Mouse (Mus musculus) G1E (cell line): ENCODE measurements around the gene Sox5. TPM values are rescaled to one million over a fixed set of nuclear protein-coding genes. Genes with fewer than 3 reads are reported as not detected.

Source experiments
- ATAC-seq: 2 replicates; pipeline ENCODE4 v1.8.0; 2016; ENCODE audit warnings: mild to moderate bottlenecking; ENCODE audit not compliant: insufficient number of reproducible peaks, poor library complexity, low FRiP score, severe bottlenecking; ENCODE audit errors: extremely low read depth
- DNase-seq: peaks from one replicate; pipeline ENCODE4 v3.0.0; 2012; ENCODE audit warnings: low spot score
- H3K27me3 ChIP-seq: 2 replicates; pipeline ENCODE4 v1.6.1; 2012; ENCODE audit warnings: mild to moderate bottlenecking, low read length, inconsistent platforms; ENCODE audit not compliant: insufficient read depth
- H3K36me3 ChIP-seq: replicated peaks from 2 replicates; pipeline ENCODE3; 2012; ENCODE audit warnings: mild to moderate bottlenecking, inconsistent platforms
- H3K4me1 ChIP-seq: 2 replicates; pipeline ENCODE4 v1.6.1; 2012; ENCODE audit warnings: low read depth, low read length, inconsistent platforms, mixed read lengths; ENCODE audit not compliant: insufficient read depth
- H3K4me3 ChIP-seq: 2 replicates; pipeline ENCODE4 v1.5.1; 2012; ENCODE audit warnings: low read depth, mild to moderate bottlenecking, inconsistent platforms, low read length, moderate library complexity, mixed read lengths
- H3K9me3 ChIP-seq: replicated peaks from 2 replicates; pipeline ENCODE4 v1.6.1; 2012; ENCODE audit warnings: inconsistent platforms
- CTCF ChIP-seq: IDR thresholded peaks from 2 replicates; pipeline ENCODE4 v1.5.1; 2012; ENCODE audit warnings: low read depth, low read length, inconsistent platforms, mixed read lengths
- GATA1 ChIP-seq: IDR thresholded peaks from 2 replicates; pipeline ENCODE4 v1.6.1; 2012; ENCODE audit warnings: borderline replicate concordance, low read length, inconsistent platforms, mixed read lengths
- GATA2 ChIP-seq: IDR thresholded peaks from 2 replicates; pipeline ENCODE4 v1.6.1; 2012; ENCODE audit warnings: low read depth, low read length, inconsistent platforms, borderline replicate concordance
- POLR2AphosphoS5 ChIP-seq: IDR thresholded peaks from 2 replicates; pipeline ENCODE4 v1.6.1; 2012; ENCODE audit warnings: low read depth, low read length, inconsistent platforms; ENCODE audit not compliant: insufficient replicate concordance
- TAL1 ChIP-seq: conservative IDR thresholded peaks from 2 replicates; pipeline ENCODE4 v1.6.1; 2012; ENCODE audit warnings: low read depth, low read length, inconsistent platforms, mixed read lengths
- polyA plus RNA-seq: library from polyadenylated mRNA; stranded (reverse); fragments of >175 nt; gene quantifications from 2 replicates; pipeline ENCODE4 v1.2.3, GENCODE M21; 2012
- total RNA-seq, 2 experiments: library from RNA; stranded (forward) in 1 of 2; stranded (reverse) in 1 of 2; fragments of 200-1000 nt in 1 of 2; fragments of >200 nt in 1 of 2; fragmentation: Nextera tagmentation in 1 of 2; gene quantifications; 2 replicates each; pipeline ENCODE4 v1.2.3; 2014 to 2017

Gene Sox5
- total and polyA plus RNA-seq, 3 experiments: 0.27 to 16.2 TPM; not detected in 1

GRCm38 (mm10) chr6:144163501-144163900, 618.3 kb downstream of the Sox5 start:
- Histone ChIP-seq H3K27me3 (no peaks in the 10 kb centered on the region), H3K36me3 (no peaks in the 10 kb centered on the region), H3K9me3 (peaks cover 43% of the 10 kb centered on the region), H3K4me3 (no peak overlapping the region), H3K4me1 (no peaks in the 10 kb centered on the region)
- ATAC-seq (no peak), DNase-seq (no peak)
- no peak for TF ChIP-seq GATA2
- TF ChIP-seq CTCF: no peak
- no peak for TF ChIP-seq GATA1
- TF ChIP-seq TAL1: no peak
- no peak for TF ChIP-seq POLR2AphosphoS5

GRCm38 (mm10) chr6:144158637-144159036, 623.1 kb downstream of the Sox5 start:
- no peaks in the 10 kb centered on the region for H3K27me3 ChIP-seq
- TF ChIP-seq POLR2AphosphoS5 (no peak), CTCF (no peak), GATA1 (no peak), GATA2 (no peak), TAL1 (no peak)

GRCm38 (mm10) chr6:144154892-144155424, 626.8 kb downstream of the Sox5 start:
- ATAC-seq (no peak), DNase-seq (no peak)
- H3K9me3 ChIP-seq: peaks cover 54% of the 10 kb centered on the region
- H3K4me1 ChIP-seq: no peaks in the 10 kb centered on the region
- H3K4me3 ChIP-seq: no peak overlapping the region
- no peak for TF ChIP-seq TAL1
- TF ChIP-seq CTCF: no peak
- no peak for TF ChIP-seq GATA2
- TF ChIP-seq POLR2AphosphoS5: no peak
- no peak for TF ChIP-seq GATA1
- H3K36me3 ChIP-seq: no peaks in the 10 kb centered on the region
- no peaks in the 10 kb centered on the region for H3K27me3 ChIP-seq

More at GRCm38 (mm10) chr6:144158637-144159036, 623.1 kb downstream of the Sox5 start:
- Histone ChIP-seq H3K4me1 (no peaks in the 10 kb centered on the region), H3K36me3 (no peaks in the 10 kb centered on the region), H3K4me3 (no peak overlapping the region), H3K9me3 (peaks cover 59% of the 10 kb centered on the region)
- no peak for DNase-seq
- no peak for ATAC-seq

GRCm38 (mm10) chr6:144151957-144152356, 629.8 kb downstream of the Sox5 start:
- no peak for TF ChIP-seq POLR2AphosphoS5
- TF ChIP-seq GATA1: no peak
- no peak for TF ChIP-seq GATA2
- TF ChIP-seq TAL1: no peak
- no peak for TF ChIP-seq CTCF
- H3K4me1 ChIP-seq: no peaks in the 10 kb centered on the region
- no peak overlapping the region for H3K4me3 ChIP-seq
- H3K36me3 ChIP-seq: no peaks in the 10 kb centered on the region
- H3K9me3 ChIP-seq: peaks cover 53% of the 10 kb centered on the region
- H3K27me3 ChIP-seq: no peaks in the 10 kb centered on the region
- DNase-seq: no peak
- no peak for ATAC-seq

GRCm38 (mm10) chr6:144151075-144151474, 630.7 kb downstream of the Sox5 start:
- ATAC-seq (no peak), DNase-seq (no peak)
- H3K9me3 ChIP-seq: peaks cover 54% of the 10 kb centered on the region
- H3K36me3 ChIP-seq: no peaks in the 10 kb centered on the region
- H3K4me1 ChIP-seq: no peaks in the 10 kb centered on the region
- H3K4me3 ChIP-seq: no peak overlapping the region
- no peaks in the 10 kb centered on the region for H3K27me3 ChIP-seq
- TF ChIP-seq POLR2AphosphoS5: no peak
- no peak for TF ChIP-seq TAL1
- no peak for TF ChIP-seq GATA2

- no peak for TF ChIP-seq TAL1
- TF ChIP-seq POLR2AphosphoS5: no peak
- TF ChIP-seq CTCF: no peak
- TF ChIP-seq GATA1: no peak
- no peak for TF ChIP-seq GATA2
- Histone ChIP-seq H3K27me3 (no peaks in the 10 kb centered on the region), H3K4me3 (no peak overlapping the region), H3K4me1 (no peaks in the 10 kb centered on the region), H3K9me3 (peaks cover 39% of the 10 kb centered on the region), H3K36me3 (no peaks in the 10 kb centered on the region)
- ATAC-seq (no peak), DNase-seq (no peak)
Observed at GRCm38 (mm10) chr6:144137397-144137796, 644.4 kb downstream of the Sox5 start.
